Mouse (Mus musculus) kidney, embryonic 16.5 days (tissue): ENCODE data around the gene Chd1l. TPM values are rescaled to one million over a fixed set of nuclear protein-coding genes. Genes with fewer than 3 reads are reported as not detected.

Experiments
- ATAC-seq: fragments of 200-750 bp; cut with Nextera tagmentation; 2 replicates; pipeline ENCODE4 v1.8.0; 2017; ENCODE audit warnings: moderate TSS enrichment; ENCODE audit not compliant: low FRiP score, low TSS enrichment
- H3K27ac ChIP-seq: fragments of 300-500 bp; sonication (generic); 2 replicates; pipeline ENCODE4 v1.5.1; 2014; ENCODE audit warnings: low read length
- H3K27me3 ChIP-seq: fragments of 300-500 bp; sonication (generic); 2 replicates; pipeline ENCODE4 v1.6.1; 2014; ENCODE audit warnings: low read length, control low read depth, mixed read lengths; ENCODE audit not compliant: insufficient read depth
- H3K36me3 ChIP-seq: fragments of 300-500 bp; sonication (generic); 2 replicates; pipeline ENCODE4 v1.6.1; 2014; ENCODE audit warnings: low read length, control low read depth, mixed read lengths; ENCODE audit not compliant: insufficient read depth
- H3K4me1 ChIP-seq: fragments of 300-500 bp; sonication (generic); 2 replicates; pipeline ENCODE4 v1.6.1; 2014; ENCODE audit warnings: low read length, control low read depth, mixed read lengths; ENCODE audit not compliant: insufficient read depth
- H3K4me2 ChIP-seq: fragments of 300-500 bp; sonication (generic); replicated peaks from 2 replicates; pipeline ENCODE4 v1.6.1; 2014; ENCODE audit warnings: low read depth, low read length
- H3K4me3 ChIP-seq: fragments of 300-500 bp; sonication (generic); 2 replicates; pipeline ENCODE4 v1.5.1; 2014; ENCODE audit warnings: mild to moderate bottlenecking, low read length
- H3K9ac ChIP-seq: fragments of 300-500 bp; sonication (generic); replicated peaks from 2 replicates; pipeline ENCODE4 v1.6.1; 2014; ENCODE audit warnings: low read length
- H3K9me3 ChIP-seq: fragments of 300-500 bp; sonication (generic); 2 replicates; pipeline ENCODE4 v1.6.1; 2016; ENCODE audit warnings: low read length, control low read depth
- WGBS: fragments of 180-500 bp; shearing (Covaris S2); extraction: QIAGEN DNeasy Blood & Tissue Kit; methylation state at CpG from one replicate; pipeline ENCODE4 v1.1.7; 2014; 5-methylcytosine and 5-hydroxymethylcytosine counted together
- polyA plus RNA-seq: library from polyadenylated mRNA; unstranded; fragments of >200 nt; fragmentation: Nextera tagmentation; extraction: Ambion mirVana; gene quantifications from 2 replicates; pipeline ENCODE4 v1.2.1, GENCODE M21; 2015

Gene Chd1l
- polyA plus RNA-seq, 1 experiment from 2014 or later = 19.0 TPM

DNA sequence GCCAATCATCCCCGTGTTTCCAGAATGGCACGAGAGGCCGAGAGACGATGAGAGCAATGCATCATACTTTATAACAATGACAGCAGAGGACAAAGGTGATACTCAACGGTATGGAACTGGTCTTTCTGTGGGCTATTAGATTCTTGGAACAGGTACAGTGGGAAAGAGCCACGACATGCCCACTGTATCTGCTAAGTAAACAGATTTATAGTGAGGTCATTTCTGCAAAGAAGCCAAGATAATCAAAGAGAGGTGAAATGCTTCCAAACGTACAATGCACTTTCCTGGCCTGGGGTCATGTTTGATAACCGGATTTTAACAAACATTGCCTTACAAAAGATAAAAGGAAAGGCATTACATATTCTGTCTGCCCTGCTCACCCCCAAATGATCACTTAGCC lies 13.2 kb downstream of the Chd1l start:
- Histone ChIP-seq H3K9me3 (no peaks in the 10 kb centered on the region), H3K9ac (no peak overlapping the region), H3K4me2 (no peak overlapping the region), H3K27me3 (no peaks in the 10 kb centered on the region), H3K36me3 (0 out of 2 replicates have a peak, but pooled peaks cover 4% of the 10 kb centered on the region), H3K4me1 (no peaks in the 10 kb centered on the region), H3K4me3 (no peak overlapping the region), H3K27ac (no peak overlapping the region)
- WGBS = 74% methylated on average over 8 of the region's 8 CpGs
- no peak for ATAC-seq

DNA sequence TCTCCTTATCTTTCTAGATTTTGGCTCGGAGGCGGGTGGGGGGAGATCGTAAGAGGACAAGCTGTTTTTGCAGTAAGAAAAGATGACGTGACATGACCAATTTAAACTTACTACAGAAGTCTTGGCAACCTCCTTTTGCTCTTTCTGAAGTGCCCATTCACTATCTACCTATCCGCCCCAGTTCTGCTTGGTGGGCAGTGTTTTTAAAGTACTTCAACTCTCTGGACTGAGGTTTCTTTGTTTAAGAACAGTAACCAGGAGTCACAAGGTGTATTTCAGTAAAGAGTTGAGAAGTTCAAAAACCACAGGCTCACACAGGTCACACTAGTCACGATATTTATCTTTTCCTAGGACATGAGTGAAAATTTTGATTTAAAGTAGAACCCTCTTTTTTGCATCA lies 14.9 kb downstream of the Chd1l start:
- no peak overlapping the region for H3K4me2 ChIP-seq
- H3K36me3 ChIP-seq = 0 out of 2 replicates have a peak, but pooled peaks cover 4% of the 10 kb centered on the region
- ATAC-seq = no peak
- no peaks in the 10 kb centered on the region for H3K27me3 ChIP-seq
- H3K9ac ChIP-seq = no peak overlapping the region
- no peak overlapping the region for H3K4me3 ChIP-seq
- H3K4me1 ChIP-seq = peaks cover 9% of the 10 kb centered on the region; the same call in 1 of the 2 replicates
- no peaks in the 10 kb centered on the region for H3K9me3 ChIP-seq
- no peak overlapping the region for H3K27ac ChIP-seq
- 90% methylated on average over 6 of the region's 6 CpGs for WGBS

DNA sequence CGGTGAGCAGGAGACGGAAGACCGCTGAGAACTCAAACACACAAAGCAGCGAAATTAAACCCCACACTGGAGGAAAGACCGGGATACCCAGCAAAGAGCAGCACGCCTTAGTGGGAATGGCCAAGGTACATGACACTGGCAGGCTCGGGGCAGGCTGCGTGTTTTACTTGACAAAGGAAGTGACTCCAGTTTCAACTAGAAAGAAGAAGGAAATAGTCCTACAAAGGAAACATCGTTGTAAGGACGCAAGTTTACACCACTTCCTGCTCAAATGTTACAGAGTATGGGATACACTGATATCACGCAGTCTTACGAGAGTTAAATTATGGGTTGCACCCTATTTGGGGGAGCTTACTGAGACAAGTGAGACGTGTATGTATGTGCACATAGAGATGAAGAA lies 15.9 kb downstream of the Chd1l start:
- 72% methylated on average over 13 of the region's 13 CpGs for WGBS
- no peaks in the 10 kb centered on the region for H3K36me3 ChIP-seq
- no peak for ATAC-seq
- no peaks in the 10 kb centered on the region for H3K27me3 ChIP-seq
- no peaks in the 10 kb centered on the region for H3K9me3 ChIP-seq
- no peak overlapping the region for H3K4me3 ChIP-seq
- H3K9ac ChIP-seq = no peak overlapping the region
- no peak overlapping the region for H3K27ac ChIP-seq
- H3K4me2 ChIP-seq = no peak overlapping the region
- H3K4me1 ChIP-seq = peaks cover 9% of the 10 kb centered on the region; the same call in 1 of the 2 replicates

DNA sequence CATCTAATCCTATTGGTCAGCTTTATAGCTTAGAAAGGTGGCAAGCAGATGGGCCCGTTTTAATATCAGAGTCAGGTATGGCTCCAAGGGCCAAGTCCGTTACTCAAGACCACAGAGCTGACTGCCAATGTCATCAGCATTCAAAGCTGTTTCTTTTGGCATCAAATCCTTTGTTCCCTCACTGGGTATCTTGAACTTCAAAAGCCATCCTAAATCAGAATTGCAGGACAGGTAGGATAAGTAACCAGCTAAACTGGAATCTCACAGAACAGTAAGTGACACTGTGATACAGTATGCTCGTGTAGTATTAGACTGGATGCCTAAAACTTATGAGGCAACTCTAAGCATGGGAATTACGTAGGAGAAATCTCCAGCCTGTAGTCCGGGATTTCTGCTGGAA lies 16.9 kb downstream of the Chd1l start:
- Histone ChIP-seq H3K27me3 (no peaks in the 10 kb centered on the region), H3K9me3 (no peaks in the 10 kb centered on the region), H3K9ac (no peak overlapping the region), H3K4me1 (peaks cover 9% of the 10 kb centered on the region; the same call in 1 of the 2 replicates), H3K4me2 (no peak overlapping the region), H3K4me3 (no peak overlapping the region), H3K36me3 (no peaks in the 10 kb centered on the region), H3K27ac (no peak overlapping the region)
- no peak for ATAC-seq
- 95% methylated on average over 5 of the region's 5 CpGs for WGBS

DNA sequence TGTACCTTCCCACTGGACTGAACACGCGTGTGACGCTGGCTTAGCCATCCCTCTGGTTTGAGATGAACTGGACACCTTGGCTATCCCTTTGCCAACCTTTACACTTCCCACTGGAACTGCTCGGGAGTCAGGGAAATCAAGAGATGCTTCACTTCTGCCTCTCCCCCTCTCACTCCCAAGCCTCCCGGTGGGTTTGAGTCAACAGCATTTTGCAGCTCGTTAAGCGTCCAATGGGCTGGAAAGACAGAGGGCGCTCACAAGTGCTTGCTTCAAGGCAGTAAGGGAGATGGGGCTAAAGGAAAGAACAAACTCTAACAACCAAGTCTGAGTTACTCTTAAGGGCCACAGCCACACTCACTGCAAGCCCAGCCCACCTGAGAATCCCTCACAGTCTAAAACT lies 19.3 kb downstream of the Chd1l start:
- Histone ChIP-seq H3K4me3 (no peak overlapping the region), H3K9ac (no peak overlapping the region), H3K27me3 (no peaks in the 10 kb centered on the region), H3K9me3 (no peaks in the 10 kb centered on the region), H3K36me3 (no peaks in the 10 kb centered on the region), H3K4me2 (no peak overlapping the region), H3K27ac (no peak overlapping the region), H3K4me1 (peaks cover 10% of the 10 kb centered on the region; the same call in 1 of the 2 replicates)
- WGBS = 30% methylated on average over 8 of the region's 8 CpGs
- peak; percentile 72 for ATAC-seq

DNA sequence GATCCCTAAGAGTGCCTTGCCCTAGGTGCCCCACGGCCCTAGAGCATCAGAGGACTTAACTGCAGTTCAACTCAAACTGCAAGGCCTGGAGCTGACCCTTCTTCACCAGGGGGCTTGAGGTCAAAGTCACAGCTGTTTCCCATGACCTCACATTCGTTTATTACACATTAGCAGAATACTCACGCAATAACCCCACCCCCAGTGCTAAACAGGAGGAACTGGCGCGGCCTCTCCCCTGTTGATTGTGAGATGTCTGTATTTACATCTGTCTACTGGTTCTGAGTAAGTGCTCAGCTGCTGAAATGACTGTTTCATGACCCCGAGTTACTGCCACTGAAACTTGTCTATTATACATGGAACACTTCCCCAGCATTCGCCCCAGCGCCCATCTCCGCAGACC lies 22.3 kb downstream of the Chd1l start:
- H3K4me1 ChIP-seq = peaks cover 13% of the 10 kb centered on the region; the same call in 1 of the 2 replicates
- no peak overlapping the region for H3K9ac ChIP-seq
- H3K9me3 ChIP-seq = no peaks in the 10 kb centered on the region
- no peaks in the 10 kb centered on the region for H3K27me3 ChIP-seq
- WGBS = 72% methylated on average over 9 of the region's 9 CpGs
- no peak for ATAC-seq
- H3K4me3 ChIP-seq = no peak overlapping the region
- H3K4me2 ChIP-seq = no peak overlapping the region
- no peak overlapping the region for H3K27ac ChIP-seq
- 0 out of 2 replicates have a peak, but pooled peaks cover 4% of the 10 kb centered on the region for H3K36me3 ChIP-seq

DNA sequence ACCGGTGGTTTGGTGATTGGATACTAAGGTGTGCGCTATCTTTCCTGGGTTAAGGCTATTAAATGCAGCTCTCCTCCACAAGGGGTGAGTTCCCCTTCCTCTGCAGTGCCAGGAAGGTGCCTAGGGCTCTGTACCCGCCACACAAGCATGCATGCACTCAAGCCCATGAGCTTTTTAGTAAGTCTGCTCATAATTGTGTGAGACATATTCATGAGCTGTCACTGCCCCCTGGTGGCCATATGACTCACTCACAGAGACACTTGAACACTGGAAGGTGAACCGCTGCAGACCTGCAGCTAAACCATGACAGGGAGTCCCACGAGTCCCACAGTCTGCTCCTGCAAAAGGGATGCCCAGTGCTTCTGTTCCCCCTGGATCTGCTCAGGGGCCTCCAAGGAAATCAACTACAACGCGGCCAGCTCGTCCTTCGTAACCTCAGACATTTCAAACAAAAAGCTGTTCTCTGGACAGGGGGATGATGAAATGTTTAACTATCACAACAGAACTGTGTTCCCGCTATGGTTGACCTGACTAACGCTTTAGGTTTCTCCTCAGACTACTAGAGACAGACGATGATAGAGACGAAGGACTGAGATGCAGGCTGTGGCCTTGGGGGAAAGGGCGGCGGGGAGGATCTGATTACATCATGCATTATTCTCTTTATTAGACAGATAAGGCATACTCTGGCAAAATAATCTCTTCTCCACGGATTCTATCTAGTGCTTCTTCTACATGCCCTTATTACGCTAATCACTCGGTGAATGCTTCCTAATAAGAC lies 24.4 kb downstream of the Chd1l start:
- no peak overlapping the region for H3K9ac ChIP-seq
- ATAC-seq = peak; percentile 72; the same call in 1 of the 2 replicates
- H3K4me3 ChIP-seq = no peak overlapping the region
- no peak overlapping the region for H3K27ac ChIP-seq
- H3K36me3 ChIP-seq = peaks cover 18% of the 10 kb centered on the region
- WGBS = 51% methylated on average over 18 of the region's 18 CpGs
- no peaks in the 10 kb centered on the region for H3K9me3 ChIP-seq
- peaks cover 7% of the 10 kb centered on the region; the same call in 1 of the 2 replicates for H3K4me1 ChIP-seq
- H3K4me2 ChIP-seq = no peak overlapping the region
- no peaks in the 10 kb centered on the region for H3K27me3 ChIP-seq

DNA sequence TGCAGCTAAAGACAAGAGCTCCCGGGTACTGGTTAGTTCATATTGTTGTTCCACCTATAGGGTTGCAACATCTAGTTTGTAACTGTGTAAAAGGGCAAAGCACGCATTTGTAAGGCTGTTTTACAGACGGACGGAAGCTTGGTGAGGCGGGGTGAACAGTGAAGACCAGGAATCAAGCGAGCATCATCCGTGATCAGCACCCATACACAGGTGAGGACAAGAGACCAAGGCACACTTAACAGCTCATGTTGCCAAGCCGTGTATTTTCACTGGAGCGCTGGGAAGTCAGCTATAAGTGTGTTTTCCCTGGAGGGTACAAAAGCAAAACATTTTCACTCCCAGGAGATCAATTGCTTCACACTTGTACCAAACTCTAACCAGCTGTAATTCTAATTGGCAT lies 36.2 kb downstream of the Chd1l start:
- Histone ChIP-seq H3K27me3 (no peaks in the 10 kb centered on the region), H3K9ac (no peak overlapping the region), H3K27ac (no peak overlapping the region), H3K4me1 (no peaks in the 10 kb centered on the region), H3K4me2 (no peak overlapping the region), H3K9me3 (no peaks in the 10 kb centered on the region), H3K4me3 (no peak overlapping the region), H3K36me3 (no peaks in the 10 kb centered on the region)
- ATAC-seq = no peak
- 80% methylated on average over 9 of the region's 9 CpGs for WGBS

DNA sequence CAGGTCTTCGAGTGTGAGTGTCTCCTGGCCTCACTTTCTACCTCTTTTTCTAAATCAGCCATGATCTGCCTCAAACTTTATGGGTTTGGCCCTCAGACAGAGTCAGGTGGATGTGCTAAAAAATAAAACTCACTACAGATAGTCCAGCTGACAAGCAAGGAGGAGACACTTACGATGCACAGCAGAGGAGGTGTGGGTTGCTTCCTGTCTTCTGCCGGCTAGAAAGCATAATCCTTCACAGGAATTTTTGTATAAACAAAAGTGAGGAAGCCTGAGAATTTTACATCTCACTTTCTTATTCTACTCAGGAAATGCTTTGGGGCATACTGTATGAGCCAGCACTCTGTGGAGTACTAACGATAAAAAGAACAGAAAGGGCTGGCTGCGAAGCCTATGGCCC lies 45.4 kb downstream of the Chd1l start:
- Histone ChIP-seq H3K36me3 (peaks cover 18% of the 10 kb centered on the region), H3K27ac (no peak overlapping the region), H3K9me3 (no peaks in the 10 kb centered on the region), H3K27me3 (no peaks in the 10 kb centered on the region), H3K4me3 (no peak overlapping the region), H3K9ac (no peak overlapping the region), H3K4me1 (no peaks in the 10 kb centered on the region), H3K4me2 (no peak overlapping the region)
- ATAC-seq = no peak
- WGBS = 75% methylated on average over 5 of the region's 5 CpGs

DNA sequence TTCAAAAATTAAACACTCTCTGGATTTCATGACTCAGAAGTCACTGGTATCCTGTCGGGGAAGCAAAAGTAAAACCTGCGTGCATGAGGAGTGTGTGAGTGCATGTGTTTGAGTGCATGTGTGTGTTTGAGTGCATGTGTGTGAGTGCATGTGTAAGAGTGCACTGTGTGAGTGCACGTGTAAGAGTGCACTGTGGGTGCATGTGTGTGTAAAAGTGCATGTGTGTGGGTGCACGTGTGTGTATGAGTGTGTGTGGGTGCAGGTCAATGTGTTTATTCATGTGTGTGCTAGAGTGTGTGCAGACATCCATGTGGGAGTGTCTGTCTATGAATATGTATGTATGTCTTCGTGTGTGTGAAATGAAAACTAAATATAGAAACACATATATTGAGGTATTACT lies 51.4 kb downstream of the Chd1l start:
- H3K4me1 ChIP-seq = no peaks in the 10 kb centered on the region
- H3K4me3 ChIP-seq = no peak overlapping the region
- WGBS = 85% methylated on average over 5 of the region's 5 CpGs
- no peak overlapping the region for H3K27ac ChIP-seq
- H3K9ac ChIP-seq = no peak overlapping the region
- peaks cover 10% of the 10 kb centered on the region; the same call in 1 of the 2 replicates for H3K36me3 ChIP-seq
- no peaks in the 10 kb centered on the region for H3K27me3 ChIP-seq
- H3K4me2 ChIP-seq = no peak overlapping the region
- no peak for ATAC-seq
- H3K9me3 ChIP-seq = no peaks in the 10 kb centered on the region
